Mouse (Mus musculus) lung, postnatal 0 days (tissue): Measurements from ENCODE around the gene Pnn.

Experiments used
- CTCF ChIP-seq: IDR thresholded peaks from 2 replicates; pipeline ENCODE4 v1.5.1; 2016; ENCODE audit warnings: antibody characterized with exemption, mild to moderate bottlenecking
- EP300 ChIP-seq: IDR thresholded peaks from 2 replicates; pipeline ENCODE4 v1.6.1; 2016; ENCODE audit warnings: antibody characterized with exemption, mild to moderate bottlenecking, control low read depth

- TF ChIP-seq CTCF = no peak
- no peak for TF ChIP-seq EP300
Measured at GRCm38 (mm10) chr12:59105914-59106313, 39.2 kb downstream of the Pnn start.
